Mouse (Mus musculus): ENCODE results near the gene Smap2. TPM values are rescaled to one million over a fixed set of nuclear protein-coding genes. Genes with fewer than 3 reads are reported as not detected.

Gene Smap2
- total and polyA plus RNA-seq, 2 experiments = 13.7 to 19.2 TPM

DNA sequence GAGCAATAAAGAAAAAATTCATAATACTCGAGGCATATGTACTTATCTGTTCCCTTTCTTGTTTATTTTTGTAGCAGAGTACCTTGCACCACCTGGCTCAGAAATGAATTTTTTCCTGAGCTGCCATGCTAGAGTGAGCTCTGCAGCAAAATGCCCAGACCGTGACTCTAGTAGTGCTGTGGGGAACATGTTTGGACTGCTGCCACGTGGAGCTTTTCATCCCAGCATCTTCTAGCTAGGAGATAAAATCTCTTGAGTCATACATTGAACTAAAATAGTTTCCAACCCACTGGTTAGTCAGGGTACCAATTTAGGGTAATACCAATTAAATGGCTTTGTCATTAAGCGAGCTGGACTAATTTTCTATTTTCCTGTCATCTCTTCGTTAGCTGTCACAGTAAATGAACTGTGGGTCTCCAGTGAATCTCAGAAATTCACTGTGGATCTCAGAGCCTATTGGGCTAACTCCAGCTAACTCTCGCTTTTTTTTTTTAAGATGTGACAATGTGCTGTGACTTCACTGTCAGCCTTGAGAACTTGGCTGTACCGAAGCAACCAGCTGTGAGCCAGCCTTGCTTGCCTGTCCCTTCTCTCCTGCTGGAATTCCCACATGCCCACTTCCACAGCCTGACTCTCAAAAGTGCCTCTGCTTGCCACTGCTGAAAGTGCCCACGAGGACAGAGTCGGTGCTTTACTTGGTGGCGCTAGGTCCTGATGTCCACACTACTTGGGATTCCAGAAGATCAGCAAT, 3.2 kb upstream of the Smap2 start:
- H3K4me3 ChIP-seq (ENCODE audit: insufficient read depth, low read depth, low read length) = no peak overlapping the region
- whole genome bisulfite sequencing = 81% methylated on average over 10 of the region's 10 CpGs
- no peak overlapping the region for H3K27ac ChIP-seq (replicated peaks; ENCODE audit: insufficient read depth, low read depth, low read length)
- TF ChIP-seq POLR2A (IDR thresholded peaks at IDR 0.05; ENCODE audit: extremely low read depth, insufficient read depth, low read length) (no peak), CTCF (IDR thresholded peaks at IDR 0.05; ENCODE audit: low read depth, low read length) (no peak)
- H3K4me1 ChIP-seq (ENCODE audit: control insufficient read depth, insufficient read depth, low read length) = peaks cover 20% of the 10 kb centered on the region
- H3K27me3 ChIP-seq (ENCODE audit: control insufficient read depth, insufficient read depth, low read length) = no peaks in the 10 kb centered on the region
- no peak for DNase-seq (ENCODE audit: extremely low read depth, low read depth, low spot score)
- H3K9ac ChIP-seq (ENCODE audit: low read depth, low read length) = no peak overlapping the region
- H3K79me2 ChIP-seq (ENCODE audit: control insufficient read depth, insufficient read depth, low read length) = peaks cover 11% of the 10 kb centered on the region; the same call in 1 of the 2 replicates
- no peaks in the 10 kb centered on the region for H3K36me3 ChIP-seq (ENCODE audit: control insufficient read depth, insufficient read depth, low read length)

DNA sequence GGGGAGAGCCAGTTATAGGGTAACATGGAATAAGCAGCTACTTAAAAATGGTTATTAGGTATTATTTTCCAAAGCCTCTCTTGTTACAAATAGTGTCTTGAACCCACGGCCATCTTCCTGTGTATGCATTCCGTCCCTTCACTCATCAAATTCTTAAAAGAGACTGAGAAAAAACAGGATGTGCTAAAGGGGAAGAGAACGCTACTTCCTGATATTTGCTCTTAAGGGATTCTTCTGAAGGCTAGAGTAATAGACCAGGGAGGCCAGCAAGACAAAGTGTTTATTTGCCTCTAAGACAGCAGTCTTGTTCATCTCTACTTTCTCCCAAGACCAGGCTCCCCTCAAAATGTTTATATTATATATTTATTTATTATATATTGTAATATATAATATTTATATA, 1.2 kb upstream of the Smap2 start:
- H3K4me1 ChIP-seq (ENCODE audit: control insufficient read depth, insufficient read depth, low read length) = peaks cover 20% of the 10 kb centered on the region
- H3K36me3 ChIP-seq (ENCODE audit: control insufficient read depth, insufficient read depth, low read length) = no peaks in the 10 kb centered on the region
- H3K4me3 ChIP-seq (ENCODE audit: insufficient read depth, low read depth, low read length) = no peak overlapping the region
- peaks cover 16% of the 10 kb centered on the region; the same call in 1 of the 2 replicates for H3K79me2 ChIP-seq (ENCODE audit: control insufficient read depth, insufficient read depth, low read length)
- TF ChIP-seq CTCF (IDR thresholded peaks at IDR 0.05; ENCODE audit: low read depth, low read length) = no peak
- no peak for TF ChIP-seq POLR2A (IDR thresholded peaks at IDR 0.05; ENCODE audit: extremely low read depth, insufficient read depth, low read length)
- no peaks in the 10 kb centered on the region for H3K27me3 ChIP-seq (ENCODE audit: control insufficient read depth, insufficient read depth, low read length)
- no peak overlapping the region for H3K27ac ChIP-seq (replicated peaks; ENCODE audit: insufficient read depth, low read depth, low read length)
- H3K9ac ChIP-seq (ENCODE audit: low read depth, low read length) = no peak overlapping the region
- 79% methylated on average over 3 of the region's 3 CpGs for WGBS
- no peak for DNase-seq (ENCODE audit: extremely low read depth, low read depth, low spot score)

DNA sequence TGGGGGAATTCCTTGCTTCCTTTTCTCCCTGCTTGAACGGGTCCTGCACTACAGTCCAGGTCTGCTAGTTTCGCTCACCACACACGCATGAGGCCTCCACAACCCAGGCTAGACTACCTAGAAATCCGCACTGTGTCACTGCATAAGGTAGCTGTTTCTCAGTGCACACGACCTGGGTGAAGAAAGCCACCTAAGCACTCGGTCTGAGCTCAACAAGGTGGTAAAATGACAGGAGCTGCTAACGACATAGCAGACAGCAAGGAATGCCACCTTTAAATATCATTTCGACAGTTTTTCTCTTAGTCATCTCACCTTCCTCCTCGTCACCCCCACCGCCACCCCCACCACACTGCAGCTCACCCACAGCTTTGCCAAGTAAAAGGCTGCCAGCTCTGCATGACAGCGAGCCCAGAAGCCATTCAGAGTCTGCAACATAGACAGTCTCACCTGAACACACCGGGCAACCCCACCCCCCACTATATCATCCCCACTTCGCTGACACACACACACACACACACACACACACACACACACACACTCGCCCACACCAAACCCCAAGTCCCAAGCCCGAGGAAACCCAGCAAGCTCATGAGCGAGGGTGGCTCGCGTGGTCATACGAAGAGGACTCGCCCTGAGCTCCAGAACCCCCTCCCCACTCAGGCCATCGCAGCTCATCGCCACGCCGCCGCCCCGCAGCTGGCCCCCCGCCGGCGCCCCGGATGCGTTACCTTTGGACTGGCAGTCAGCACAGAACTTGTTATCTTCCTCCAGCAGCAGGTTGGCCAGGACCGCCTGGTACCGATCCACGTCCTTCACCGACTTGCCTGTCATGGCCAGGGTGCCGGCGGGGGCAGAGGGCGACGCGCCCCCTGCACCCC, 787 bp downstream of the Smap2 start:
- Histone ChIP-seq H3K36me3 (ENCODE audit: control insufficient read depth, insufficient read depth, low read length) (no peaks in the 10 kb centered on the region), H3K27me3 (ENCODE audit: control insufficient read depth, insufficient read depth, low read length) (no peaks in the 10 kb centered on the region), H3K9ac (ENCODE audit: low read depth, low read length) (peak overlapping the region; percentile 97), H3K27ac (replicated peaks; ENCODE audit: insufficient read depth, low read depth, low read length) (peak overlapping the region; percentile 92), H3K4me1 (ENCODE audit: control insufficient read depth, insufficient read depth, low read length) (peaks cover 25% of the 10 kb centered on the region), H3K79me2 (ENCODE audit: control insufficient read depth, insufficient read depth, low read length) (peaks cover 29% of the 10 kb centered on the region; the same call in 1 of the 2 replicates), H3K4me3 (ENCODE audit: insufficient read depth, low read depth, low read length) (peak overlapping the region; percentile 99)
- WGBS = 1% methylated on average over 40 of the region's 40 CpGs
- peak; percentile 77 for DNase-seq (ENCODE audit: extremely low read depth, low read depth, low spot score)
- TF ChIP-seq POLR2A (IDR thresholded peaks at IDR 0.05; ENCODE audit: extremely low read depth, insufficient read depth, low read length) (0 out of 2 replicates have a peak, but pooled peaks have one; percentile 9), CTCF (IDR thresholded peaks at IDR 0.05; ENCODE audit: low read depth, low read length) (no peak)

DNA sequence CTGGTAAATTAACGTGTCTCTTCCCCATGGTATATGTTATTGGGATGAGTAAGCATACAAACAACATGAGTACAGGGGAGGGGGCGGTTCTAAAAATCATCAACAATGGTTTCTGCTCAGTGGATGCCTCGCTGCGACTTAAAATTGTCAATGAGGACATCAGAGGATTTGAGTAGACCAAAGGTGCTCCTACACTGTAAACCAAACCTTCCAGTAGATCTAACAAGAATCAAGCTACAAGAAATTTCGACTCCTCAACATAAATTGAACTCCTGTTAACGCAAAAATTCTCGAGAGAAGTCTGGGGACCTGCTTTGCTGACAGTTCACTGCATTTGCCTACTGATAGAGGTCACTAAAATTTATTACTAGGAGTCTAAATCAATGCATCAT, 1.8 kb downstream of the Smap2 start:
- no peaks in the 10 kb centered on the region for H3K36me3 ChIP-seq (ENCODE audit: control insufficient read depth, insufficient read depth, low read length)
- no peaks in the 10 kb centered on the region for H3K27me3 ChIP-seq (ENCODE audit: control insufficient read depth, insufficient read depth, low read length)
- H3K27ac ChIP-seq (replicated peaks; ENCODE audit: insufficient read depth, low read depth, low read length) = no peak overlapping the region
- TF ChIP-seq CTCF (IDR thresholded peaks at IDR 0.05; ENCODE audit: low read depth, low read length) = no peak
- TF ChIP-seq POLR2A (IDR thresholded peaks at IDR 0.05; ENCODE audit: extremely low read depth, insufficient read depth, low read length) = no peak
- peaks cover 26% of the 10 kb centered on the region for H3K4me1 ChIP-seq (ENCODE audit: control insufficient read depth, insufficient read depth, low read length)
- no peak overlapping the region for H3K9ac ChIP-seq (ENCODE audit: low read depth, low read length)
- DNase-seq (ENCODE audit: extremely low read depth, low read depth, low spot score) = no peak
- peak overlapping the region; percentile 99; the same call in 1 of the 2 replicates for H3K4me3 ChIP-seq (ENCODE audit: insufficient read depth, low read depth, low read length)
- 46% methylated on average over 7 of the region's 7 CpGs for WGBS
- H3K79me2 ChIP-seq (ENCODE audit: control insufficient read depth, insufficient read depth, low read length) = peaks cover 34% of the 10 kb centered on the region; the same call in 1 of the 2 replicates

DNA sequence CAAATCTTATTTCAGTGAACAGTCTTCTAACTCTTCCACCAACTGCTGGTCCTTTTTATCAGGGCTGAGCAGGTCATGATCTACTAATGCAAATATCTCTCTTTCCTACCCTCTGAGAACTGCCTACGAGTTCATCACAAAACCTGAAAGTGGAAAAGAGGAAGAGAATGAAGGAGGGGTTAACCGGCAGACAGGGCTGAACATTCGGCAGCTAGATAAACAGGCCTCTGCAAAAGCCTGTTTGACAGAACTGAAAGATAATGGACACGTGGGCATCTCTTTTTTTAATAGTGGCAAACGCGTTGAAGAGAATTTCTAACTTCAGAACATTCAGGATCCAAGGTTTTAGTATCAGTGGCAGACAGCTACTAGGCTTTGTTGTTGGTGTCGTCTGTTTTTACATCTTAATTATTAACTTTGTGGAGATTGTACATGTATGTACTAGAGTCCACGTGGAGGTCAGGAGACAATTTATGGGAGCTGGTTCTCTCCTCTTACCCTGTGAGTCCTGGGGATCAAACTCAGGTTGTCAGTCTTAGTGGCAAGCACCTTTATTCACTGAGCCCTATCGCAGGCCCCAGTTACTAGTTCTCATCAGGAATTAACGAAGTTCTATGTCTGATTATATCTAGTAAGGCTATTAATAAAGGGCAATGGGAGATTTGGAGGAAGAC, 2.3 kb downstream of the Smap2 start:
- H3K79me2 ChIP-seq (ENCODE audit: control insufficient read depth, insufficient read depth, low read length) = peaks cover 36% of the 10 kb centered on the region; the same call in 1 of the 2 replicates
- no peak overlapping the region for H3K4me3 ChIP-seq (ENCODE audit: insufficient read depth, low read depth, low read length)
- TF ChIP-seq CTCF (IDR thresholded peaks at IDR 0.05; ENCODE audit: low read depth, low read length) (no peak), POLR2A (IDR thresholded peaks at IDR 0.05; ENCODE audit: extremely low read depth, insufficient read depth, low read length) (no peak)
- 0 out of 2 replicates have a peak overlapping the region, but pooled peaks have one; percentile 22 for H3K27ac ChIP-seq (replicated peaks; ENCODE audit: insufficient read depth, low read depth, low read length)
- H3K4me1 ChIP-seq (ENCODE audit: control insufficient read depth, insufficient read depth, low read length) = peaks cover 26% of the 10 kb centered on the region
- no peaks in the 10 kb centered on the region for H3K27me3 ChIP-seq (ENCODE audit: control insufficient read depth, insufficient read depth, low read length)
- 14% methylated on average over 10 of the region's 10 CpGs for WGBS
- DNase-seq (ENCODE audit: extremely low read depth, low read depth, low spot score) = peak; percentile 69
- H3K36me3 ChIP-seq (ENCODE audit: control insufficient read depth, insufficient read depth, low read length) = no peaks in the 10 kb centered on the region
- no peak overlapping the region for H3K9ac ChIP-seq (ENCODE audit: low read depth, low read length)

All from liver, adult 2 months (tissue).